Mouse (Mus musculus): Measurements from ENCODE around the gene Sorbs2.
A peak's percentile ranks its signal among the peaks of the same experiment; 100 is the strongest.

Sorbs2 gene

DNA sequence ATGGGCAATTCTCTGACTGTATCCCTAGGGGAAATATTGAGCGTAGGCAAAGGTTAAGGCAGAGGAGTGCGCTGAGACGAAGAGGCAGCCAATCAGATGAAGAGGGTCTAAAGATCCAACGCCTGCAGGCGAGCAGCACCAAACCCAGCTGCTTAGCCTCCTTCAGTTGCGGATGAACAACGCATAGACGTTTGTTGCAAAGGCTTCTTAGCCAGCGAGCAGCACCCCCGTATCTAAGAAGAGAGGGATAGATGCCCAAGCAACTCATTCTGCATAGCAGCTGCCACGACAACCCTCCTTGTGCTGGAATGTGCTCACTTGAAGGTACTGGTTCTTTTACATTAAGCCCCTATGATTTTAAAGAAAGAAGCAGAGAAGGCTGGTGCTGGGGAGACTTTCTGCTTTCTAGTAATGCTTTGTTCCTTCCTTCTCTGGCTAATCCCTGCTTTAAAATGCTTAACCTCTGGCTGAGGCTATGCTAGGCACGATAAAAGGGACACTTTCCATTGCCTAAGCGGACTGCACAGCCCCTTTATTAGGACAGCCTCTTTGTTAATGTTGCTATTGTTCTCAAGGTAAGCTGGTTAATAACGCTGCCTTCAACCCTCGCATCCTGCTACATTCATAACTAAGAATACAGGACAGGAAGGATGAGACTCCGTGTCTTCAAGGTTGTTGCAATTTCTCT lies at the start of gene Sorbs2:
TSS of gene Sorbs2 (plus strand) at position 155 of the 688 bp plus-strand sequence.
- DNase-seq = no peak

- no peak for DNase-seq
Observed at GRCm38 (mm10) chr8:45457874-45458273, 49.7 kb upstream of the Sorbs2 start.

DNA sequence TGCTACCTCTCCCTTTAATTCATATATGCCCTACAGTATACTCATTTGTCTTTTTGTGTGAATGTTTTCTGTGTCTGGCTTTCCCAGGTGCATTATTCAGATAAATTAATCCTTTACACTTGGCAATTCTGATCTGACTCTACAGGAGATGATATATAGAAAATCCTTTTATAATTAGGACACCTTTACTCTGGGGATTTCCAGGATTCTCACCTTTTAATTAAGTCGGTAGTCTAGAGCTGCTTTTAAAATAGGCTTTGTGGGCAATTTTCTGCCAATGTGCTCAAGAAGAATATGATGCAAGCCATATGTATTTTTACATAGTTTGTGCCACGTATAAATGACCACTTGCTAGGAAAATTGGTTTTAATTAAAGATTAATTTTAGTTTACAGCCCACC lies 38.6 kb upstream of the Sorbs2 start:
- no peak for DNase-seq

DNA sequence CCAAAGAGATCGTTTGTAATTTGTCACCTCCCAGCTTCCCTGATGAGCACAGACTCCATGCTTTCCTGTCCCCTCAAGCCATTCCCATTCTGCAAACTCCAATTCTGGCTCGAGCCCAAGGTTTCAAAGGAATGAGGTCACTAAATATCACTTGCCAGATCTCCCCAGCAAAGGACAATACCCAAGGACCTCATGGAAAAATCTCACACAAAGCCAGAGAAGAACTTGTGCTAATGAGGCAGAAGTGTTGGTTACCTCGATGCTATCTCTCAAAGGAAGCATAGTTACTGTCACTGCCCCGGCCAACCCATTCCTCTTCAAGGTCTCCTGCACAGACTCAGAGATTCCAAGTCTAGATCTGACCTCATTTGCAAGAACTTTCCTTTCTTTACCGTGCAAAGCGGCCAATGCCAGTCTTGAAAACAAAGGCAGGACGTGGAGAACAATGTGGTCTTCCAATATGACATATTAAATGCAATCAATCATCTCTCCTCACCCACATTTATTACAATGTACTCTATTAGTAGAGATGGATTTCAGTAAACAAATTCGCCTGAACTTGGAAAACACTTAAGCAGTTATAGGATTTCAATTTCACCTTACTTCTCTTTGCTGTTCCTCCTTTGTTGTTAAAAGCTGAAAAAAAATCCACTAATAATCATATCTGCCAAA lies 37.9 kb upstream of the Sorbs2 start:
- peak; percentile 62 for DNase-seq

DNA sequence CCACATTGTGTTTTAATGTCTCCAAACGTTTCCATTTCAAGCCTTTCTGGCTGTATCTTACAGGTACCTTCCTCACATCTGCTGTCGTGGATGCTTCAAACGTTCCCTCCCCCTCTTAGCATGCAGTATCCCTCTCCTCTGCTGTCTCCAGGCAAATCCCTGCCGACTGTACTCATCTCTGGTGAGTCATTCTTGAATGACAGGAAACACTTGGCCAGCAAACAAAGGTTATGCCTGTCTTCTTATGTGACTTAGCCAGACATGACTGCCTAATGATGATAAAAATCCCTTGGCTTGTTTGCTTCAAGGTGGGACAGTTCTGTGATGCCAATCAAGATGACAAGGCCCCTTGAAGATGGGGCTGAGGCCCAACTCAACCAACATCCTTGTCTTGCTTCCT lies 26.7 kb upstream of the Sorbs2 start:
- DNase-seq = no peak

GRCm38 (mm10) chr8:45486281-45486680 lies 21.3 kb upstream of the Sorbs2 start:
- DNase-seq = no peak

DNA sequence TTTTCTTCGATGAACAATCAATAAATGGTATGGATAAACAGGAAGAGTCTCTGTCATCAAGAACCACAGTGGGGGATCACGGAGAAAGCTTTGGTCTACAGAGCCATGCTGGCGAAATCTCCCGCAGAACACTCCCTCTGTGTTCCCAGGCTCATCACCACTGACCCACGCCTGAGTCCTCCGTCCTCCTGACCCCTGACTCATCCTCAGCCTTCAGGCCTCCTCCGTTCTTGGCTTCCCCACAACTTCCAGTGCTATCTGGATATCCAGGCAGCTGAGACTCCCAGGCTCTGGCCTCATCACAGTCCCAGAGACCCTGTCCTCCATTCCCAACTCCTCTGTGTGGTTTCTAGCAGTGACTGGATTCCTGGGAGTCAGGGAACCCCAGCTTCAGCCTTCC lies 3.6 kb upstream of the Sorbs2 start:
- no peak for DNase-seq

- no peak for DNase-seq
Observed at GRCm38 (mm10) chr8:45506376-45506775, 1.2 kb upstream of the Sorbs2 start.

DNA sequence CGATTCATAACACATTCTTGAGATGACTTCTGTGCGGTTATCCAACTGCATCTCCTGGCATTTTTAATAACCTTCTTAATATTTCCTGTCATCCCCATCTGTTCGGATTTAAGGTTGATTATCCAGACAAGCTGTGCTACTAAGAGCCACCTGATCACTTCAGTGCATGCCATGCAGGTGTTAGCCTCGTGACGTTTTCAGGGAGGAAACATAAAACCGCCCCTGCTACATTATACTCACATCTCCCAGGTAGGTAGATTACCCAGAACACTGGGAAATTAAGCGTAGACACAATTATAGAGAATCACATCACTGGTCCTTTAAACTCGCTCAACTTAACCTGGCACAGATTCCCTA lies 333 bp upstream of the Sorbs2 start:
- DNase-seq = no peak

DNA sequence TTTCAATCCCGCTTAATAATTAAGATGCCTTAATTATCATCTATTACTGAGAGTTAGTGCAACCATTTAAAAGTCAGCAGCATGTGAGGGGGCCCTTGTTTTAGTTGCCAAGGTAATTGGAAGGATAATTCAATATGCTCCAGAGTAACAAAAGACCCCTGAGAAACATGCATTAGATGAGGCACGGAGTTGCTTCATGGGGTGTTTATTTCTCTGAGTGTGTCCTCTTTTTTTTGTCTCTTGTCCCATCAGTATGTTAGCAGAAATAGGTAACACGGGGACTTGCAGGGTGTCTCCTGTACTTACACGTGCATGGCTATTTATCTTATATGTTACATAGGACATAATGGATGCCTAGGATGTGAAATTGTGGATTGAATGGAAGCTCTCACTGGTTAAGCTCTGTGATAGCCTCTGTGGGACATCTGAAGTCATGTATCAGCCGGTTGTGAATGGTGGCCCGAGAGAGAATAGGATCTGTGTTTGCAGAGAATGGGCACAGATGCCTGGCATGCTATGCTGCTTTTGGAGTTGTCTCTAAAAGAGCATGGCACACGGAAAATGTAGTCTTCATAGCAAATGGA lies 1.0 kb downstream of the Sorbs2 start:
- DNase-seq = no peak

DNA sequence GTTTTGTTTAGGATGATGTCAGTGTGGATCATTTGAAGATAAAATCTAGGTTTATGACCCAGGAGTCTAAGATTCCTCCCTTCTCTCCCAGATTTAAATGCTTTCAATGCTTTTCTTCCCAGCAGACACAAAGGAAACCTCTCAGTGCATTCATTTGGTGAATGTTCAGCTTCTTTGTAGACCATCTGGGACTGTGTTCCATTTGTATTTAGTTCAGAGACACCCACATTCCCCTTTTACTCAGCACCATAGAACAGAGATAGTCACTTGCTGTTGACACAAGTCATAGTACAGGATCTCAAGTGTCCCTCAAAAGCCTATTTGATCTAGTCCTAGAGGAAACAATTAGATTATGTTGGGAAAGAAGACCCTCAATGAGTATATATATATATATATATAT lies 4.8 kb downstream of the Sorbs2 start:
- DNase-seq = no peak

DNA sequence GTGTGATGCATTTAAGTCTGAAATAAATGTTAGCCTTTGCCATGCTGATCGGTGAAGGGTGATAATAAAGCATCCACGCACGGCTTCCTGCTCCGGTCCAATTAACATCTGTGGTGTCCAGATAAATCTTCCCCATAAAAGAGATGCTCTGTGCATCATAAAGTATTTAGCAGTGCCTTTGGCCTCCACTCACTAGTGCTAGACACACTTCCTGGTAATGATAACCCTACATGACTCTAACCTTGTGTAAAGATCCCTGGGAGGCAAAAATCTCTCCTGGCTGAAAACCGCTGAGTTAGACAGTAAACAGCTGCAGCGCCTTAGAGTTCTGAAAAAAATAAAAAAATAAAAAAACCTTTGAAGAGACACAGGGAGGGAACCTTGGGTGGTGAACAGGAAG lies 14.0 kb downstream of the Sorbs2 start:
- peak; percentile 19 for DNase-seq

GRCm38 (mm10) chr8:45527708-45528107 lies 20.1 kb downstream of the Sorbs2 start:
- no peak for DNase-seq

DNA sequence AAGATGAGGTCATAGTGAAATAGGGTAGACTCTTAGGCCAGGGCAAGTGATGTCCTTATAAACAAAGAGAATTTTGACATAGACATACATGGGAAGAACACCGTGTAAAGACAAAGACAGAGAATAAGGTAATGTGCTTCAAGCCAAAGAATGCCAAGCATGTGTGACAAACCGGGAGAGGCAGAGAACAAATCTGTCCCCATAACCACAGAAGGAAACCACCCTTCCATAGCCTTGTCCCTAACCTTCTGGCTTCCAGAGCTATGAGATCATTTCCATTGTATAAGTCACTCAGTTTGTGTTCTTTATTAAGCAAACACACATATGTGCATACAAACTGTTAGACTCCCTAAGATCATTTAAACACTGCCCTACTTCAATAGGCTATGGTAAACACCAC lies 21.3 kb downstream of the Sorbs2 start:
- DNase-seq = no peak

DNA sequence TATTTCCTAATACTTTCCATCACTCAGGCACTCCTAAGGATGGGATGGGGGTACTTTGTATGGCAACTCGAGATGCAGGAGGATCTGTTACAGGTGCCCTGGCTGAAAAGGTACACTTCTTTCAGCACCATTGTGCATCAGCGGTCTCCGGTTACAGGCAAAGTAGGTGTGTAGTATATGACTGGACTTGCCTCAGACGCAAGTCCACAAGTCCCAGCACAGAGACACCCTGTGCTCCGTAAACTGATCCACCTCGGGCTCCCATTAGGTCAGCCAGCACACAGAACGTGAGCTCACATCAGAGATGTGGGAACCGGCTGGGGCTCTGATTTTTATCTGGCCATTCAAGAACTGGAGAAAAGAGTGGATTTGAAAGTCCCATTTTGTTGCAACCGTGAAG lies 29.0 kb downstream of the Sorbs2 start:
- DNase-seq = no peak

DNA sequence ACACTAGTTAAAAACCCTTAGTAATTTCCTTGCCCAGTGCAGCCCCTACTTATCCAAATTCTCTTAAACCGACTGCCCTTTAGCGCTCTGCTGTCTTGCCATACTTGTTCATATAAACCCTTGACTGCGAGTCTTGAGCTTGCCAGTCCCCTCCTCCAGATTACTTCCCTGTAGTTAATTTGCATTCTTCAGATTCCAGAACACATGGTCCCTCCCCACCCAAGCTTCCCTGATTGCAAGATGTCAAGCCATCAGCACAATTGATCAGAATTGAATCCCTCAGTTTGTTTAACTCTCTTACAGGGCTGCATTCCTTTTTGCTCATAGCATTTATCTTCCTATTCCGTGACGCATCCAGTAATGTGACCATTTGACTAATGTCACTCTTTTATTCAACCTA lies 32.9 kb downstream of the Sorbs2 start:
- DNase-seq = no peak

DNA sequence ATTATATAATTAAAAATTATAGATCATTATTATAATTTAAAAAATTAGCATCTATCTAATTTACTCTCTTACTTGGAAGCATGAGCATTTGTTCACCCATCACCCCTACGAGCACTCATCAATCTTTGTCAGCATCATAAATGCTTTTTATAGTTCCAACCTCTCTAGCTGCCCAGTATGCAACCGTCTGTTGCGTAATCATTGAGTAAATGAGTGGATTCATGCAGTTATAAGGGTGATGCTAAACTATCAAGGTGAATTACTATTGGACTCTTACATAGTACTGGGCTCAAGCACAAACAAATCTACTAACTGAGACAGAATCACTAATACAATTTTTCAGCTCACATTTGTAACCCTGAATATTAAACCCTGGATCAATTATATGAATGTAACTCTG lies 44.6 kb downstream of the Sorbs2 start:
- no peak for DNase-seq

- no peak for DNase-seq
Observed at GRCm38 (mm10) chr8:45554627-45555026, 47.0 kb downstream of the Sorbs2 start.

GRCm38 (mm10) chr8:45557936-45558335 lies 50.3 kb downstream of the Sorbs2 start:
- no peak for DNase-seq

GRCm38 (mm10) chr8:45558426-45558825 lies 50.8 kb downstream of the Sorbs2 start:
- no peak for DNase-seq

GRCm38 (mm10) chr8:45559176-45559820 lies 51.7 kb downstream of the Sorbs2 start:
- no peak for DNase-seq

DNA sequence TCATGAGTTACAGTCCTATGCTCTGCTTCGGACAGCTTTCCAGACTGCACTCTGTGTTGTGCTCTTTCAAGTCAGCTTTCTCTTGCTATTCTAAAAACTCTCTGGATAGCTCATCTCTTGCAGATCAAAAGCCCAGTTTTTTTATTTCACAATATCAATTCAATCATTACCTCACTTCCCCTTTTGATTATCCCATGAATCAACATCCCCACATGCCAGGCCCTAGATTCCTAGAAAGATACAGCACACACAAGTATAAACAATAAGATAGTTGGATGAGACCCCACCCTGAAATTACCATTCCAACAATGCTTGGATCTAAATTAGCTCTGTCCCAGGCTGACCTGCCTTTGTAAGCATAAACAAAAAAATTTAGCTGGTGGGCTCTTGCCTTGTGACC lies 57.6 kb downstream of the Sorbs2 start:
- no peak for DNase-seq

DNA sequence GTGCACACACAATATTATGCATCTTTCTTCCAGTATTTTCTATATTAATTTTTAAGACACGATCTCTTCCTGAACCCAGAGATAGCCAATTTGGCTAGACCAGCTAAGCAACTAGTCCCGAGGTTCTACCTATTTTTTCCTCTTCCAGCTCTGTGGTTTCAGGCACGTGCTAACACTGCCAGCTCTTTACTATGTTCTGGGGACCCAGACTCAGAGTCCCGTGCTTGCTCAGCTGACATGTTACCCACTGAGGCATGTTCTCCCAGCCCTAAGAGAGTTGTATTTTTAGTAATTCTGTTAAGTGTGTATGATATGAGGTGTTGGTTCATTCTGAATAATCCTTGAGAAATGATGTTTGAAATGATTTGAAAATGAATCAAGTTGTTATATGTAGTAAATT lies 62.5 kb downstream of the Sorbs2 start:
- DNase-seq = no peak
